Mouse (Mus musculus) midbrain, postnatal 0 days (tissue): ENCODE results near the gene Araf. TPM values are rescaled to one million over a fixed set of nuclear protein-coding genes. Genes with fewer than 3 reads are reported as not detected.

Experiments
- ATAC-seq: fragments of 200-750 bp; cut with Nextera tagmentation; 2 replicates; pipeline ENCODE4 v1.8.0; 2017; ENCODE audit warnings: moderate number of reproducible peaks, mild to moderate bottlenecking, moderate TSS enrichment, moderate library complexity; ENCODE audit not compliant: low FRiP score
- DNase-seq: peaks from one replicate; pipeline ENCODE4 v3.0.0-alpha.2; 2015; ENCODE audit warnings: low spot score
- H3K27ac ChIP-seq: fragments of 300-500 bp; sonication (generic); 2 replicates; pipeline ENCODE4 v1.5.1; 2014; ENCODE audit warnings: low read depth, mild to moderate bottlenecking, low read length, mixed read lengths
- H3K27me3 ChIP-seq: fragments of 300-500 bp; sonication (generic); 2 replicates; pipeline ENCODE4 v1.6.1; 2014; ENCODE audit warnings: low read length, control low read depth, mixed read lengths; ENCODE audit not compliant: insufficient read depth
- H3K36me3 ChIP-seq: fragments of 300-500 bp; sonication (generic); 2 replicates; pipeline ENCODE4 v1.6.1; 2014; ENCODE audit warnings: low read length, control low read depth, mixed read lengths; ENCODE audit not compliant: insufficient read depth
- H3K4me1 ChIP-seq: fragments of 300-500 bp; sonication (generic); 2 replicates; pipeline ENCODE4 v1.6.1; 2014; ENCODE audit warnings: mild to moderate bottlenecking, control low read depth, antibody characterized with exemption, low read length, mixed read lengths; ENCODE audit not compliant: insufficient read depth
- H3K4me2 ChIP-seq: fragments of 300-500 bp; sonication (generic); 2 replicates; pipeline ENCODE4 v1.6.1; 2014; ENCODE audit warnings: low read depth, mild to moderate bottlenecking, low read length, mixed read lengths; ENCODE audit not compliant: poor library complexity, severe bottlenecking
- H3K4me3 ChIP-seq: fragments of 300-500 bp; sonication (generic); 2 replicates; pipeline ENCODE4 v1.5.1; 2014; ENCODE audit warnings: low read depth, mild to moderate bottlenecking, low read length, moderate library complexity
- H3K9ac ChIP-seq: fragments of 300-500 bp; sonication (generic); replicated peaks from 2 replicates; pipeline ENCODE4 v1.6.1; 2014; ENCODE audit warnings: mild to moderate bottlenecking, low read length, moderate library complexity, mixed read lengths; ENCODE audit not compliant: poor library complexity, severe bottlenecking
- H3K9me3 ChIP-seq: fragments of 300-500 bp; sonication (generic); 2 replicates; pipeline ENCODE4 v1.6.1; 2016; ENCODE audit warnings: low read length, control low read depth
- CTCF ChIP-seq: IDR thresholded peaks from 2 replicates; pipeline ENCODE4 v1.5.1; 2016; ENCODE audit warnings: antibody characterized with exemption, mild to moderate bottlenecking
- WGBS: fragments of 180-500 bp; shearing (Covaris S2); extraction: QIAGEN DNeasy Blood & Tissue Kit; methylation state at CpG from one replicate; pipeline ENCODE4 v1.1.7; 2014; 5-methylcytosine and 5-hydroxymethylcytosine counted together
- polyA plus RNA-seq: library from polyadenylated mRNA; unstranded; fragments of >200 nt; fragmentation: Nextera tagmentation; extraction: Ambion mirVana; gene quantifications from 2 replicates; pipeline ENCODE4 v1.2.1, GENCODE M21; 2015
- total RNA-seq: library from RNA; depleted of rRNA; stranded (reverse); fragments of >200 nt; gene quantifications from 2 replicates; pipeline ENCODE4 v1.2.3, GENCODE M21; 2014; rRNA removed

Gene Araf
- total RNA-seq (262 and 315 TPM in 2 replicates), polyA plus RNA-seq (424 and 456 TPM in 2 replicates)

DNA sequence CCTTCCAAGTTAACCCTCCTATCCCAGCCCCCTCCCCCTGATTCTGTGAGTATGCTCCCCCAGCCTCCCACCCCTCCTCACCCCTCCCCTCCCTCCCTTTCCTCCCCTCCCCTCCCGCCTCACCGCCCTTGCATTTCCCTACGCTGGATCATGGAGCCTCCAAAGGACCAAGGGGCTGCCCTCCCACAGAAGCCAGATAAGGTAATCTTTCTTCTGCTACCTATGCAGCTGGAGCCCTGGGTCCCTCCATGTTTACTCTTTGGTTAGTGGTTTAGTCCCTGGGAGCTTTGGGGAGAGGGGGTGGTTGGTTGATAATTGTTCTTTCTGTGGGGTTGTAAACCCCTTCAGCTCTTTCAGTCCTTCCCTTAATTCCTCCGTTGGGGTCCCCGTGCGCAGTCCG is at the start of gene Araf:
Araf (plus strand) TSS at position 134 of the 400 bp plus-strand sequence.
- peak within 1 kb of the TSS; percentile 49 for H3K4me2 ChIP-seq
- no peaks in the 10 kb centered on the region for H3K9me3 ChIP-seq
- no peaks in the 10 kb centered on the region for H3K27me3 ChIP-seq
- H3K4me1 ChIP-seq: no peaks in the 10 kb centered on the region
- no peaks in the 10 kb centered on the region for H3K36me3 ChIP-seq
- H3K9ac ChIP-seq: peak within 1 kb of the TSS; percentile 59
- DNase-seq (peak; percentile 16), ATAC-seq (peak; percentile 72)
- TF ChIP-seq CTCF: no peak
- WGBS: 13% methylated on average over 4 of the region's 7 CpGs
- peak within 1 kb of the TSS; percentile 41 for H3K4me3 ChIP-seq
- H3K27ac ChIP-seq: peak within 1 kb of the TSS; percentile 87

GRCm38 (mm10) chrX:20748829-20749228 is 48.8 kb upstream of the Araf start:
- no peaks in the 10 kb centered on the region for H3K4me1 ChIP-seq
- WGBS: 87% methylated on average over 2 of the region's 2 CpGs
- H3K9me3 ChIP-seq: no peaks in the 10 kb centered on the region; the same call in 1 of the 2 replicates
- no peaks in the 10 kb centered on the region for H3K27me3 ChIP-seq
- H3K9ac ChIP-seq: no peak overlapping the region
- H3K36me3 ChIP-seq: no peaks in the 10 kb centered on the region
- H3K27ac ChIP-seq: no peak overlapping the region
- no peak overlapping the region for H3K4me2 ChIP-seq
- H3K4me3 ChIP-seq: no peak overlapping the region
- no peak for DNase-seq
- no peak for TF ChIP-seq CTCF
- ATAC-seq: no peak

DNA sequence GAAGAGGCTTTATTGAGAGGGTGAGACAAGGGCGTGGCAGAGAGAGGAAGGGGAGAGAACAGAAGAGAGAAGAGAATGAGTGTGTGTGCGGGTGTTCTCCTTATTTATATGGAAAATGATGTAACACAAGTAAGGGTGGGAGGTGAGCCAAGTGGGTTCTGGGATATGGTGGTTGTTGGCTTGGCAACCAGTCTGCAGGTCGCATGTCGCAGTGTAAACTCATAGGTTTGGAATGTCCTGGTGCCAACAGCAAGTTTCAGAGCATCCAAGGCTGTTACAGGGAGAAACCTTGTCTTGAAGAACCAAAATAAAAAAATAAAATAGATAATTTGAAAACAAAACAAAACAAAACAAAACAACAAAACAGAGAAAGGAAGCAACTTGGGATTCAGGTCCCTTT is 36.4 kb upstream of the Araf start:
- no peaks in the 10 kb centered on the region for H3K4me1 ChIP-seq
- H3K27me3 ChIP-seq: no peaks in the 10 kb centered on the region
- no peak overlapping the region for H3K9ac ChIP-seq
- DNase-seq (no peak), ATAC-seq (no peak)
- H3K4me2 ChIP-seq: no peak overlapping the region
- no peak overlapping the region for H3K27ac ChIP-seq
- TF ChIP-seq CTCF: no peak
- WGBS: 86% methylated on average over 4 of the region's 4 CpGs
- H3K9me3 ChIP-seq: no peaks in the 10 kb centered on the region
- no peaks in the 10 kb centered on the region for H3K36me3 ChIP-seq
- H3K4me3 ChIP-seq: no peak overlapping the region

DNA sequence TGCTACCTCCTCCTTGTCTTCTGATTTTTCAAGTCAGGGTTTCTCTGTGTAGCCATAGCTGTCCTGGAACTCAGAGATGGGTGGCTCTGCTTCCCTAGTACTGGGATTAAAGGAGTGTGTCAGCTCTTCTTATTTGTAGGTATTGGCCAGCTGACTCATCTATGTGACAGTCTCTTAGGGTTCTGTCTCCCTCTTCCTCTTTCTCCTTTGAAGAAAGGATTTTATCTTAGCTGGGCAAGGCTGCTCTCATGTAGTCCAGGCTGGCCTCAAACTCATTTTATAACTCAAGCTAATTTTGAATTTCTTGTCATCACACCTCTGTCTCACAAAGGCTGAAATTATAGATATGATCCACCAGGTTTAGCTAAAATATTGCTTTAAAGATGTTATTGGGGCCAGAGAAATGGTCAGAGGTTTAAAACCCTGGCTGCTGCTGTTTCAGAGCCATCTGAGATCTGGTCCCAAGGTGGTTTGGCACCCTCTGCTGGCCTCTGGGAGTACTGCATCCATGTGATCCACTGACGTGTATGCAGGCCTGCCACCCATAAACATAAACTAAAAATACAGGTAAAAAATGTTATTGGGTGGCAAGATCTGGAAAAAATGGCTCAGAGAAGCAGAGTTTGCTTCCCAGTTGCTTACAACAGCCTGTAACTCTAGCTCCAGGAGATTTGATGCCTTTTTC is 26.8 kb upstream of the Araf start:
- WGBS: 8% methylated on average over 1 of the region's 1 CpGs
- peak; percentile 86 for TF ChIP-seq CTCF
- H3K9ac ChIP-seq: no peak overlapping the region
- DNase-seq (peak; percentile 76), ATAC-seq (no peak)
- H3K9me3 ChIP-seq: no peaks in the 10 kb centered on the region
- no peak overlapping the region for H3K27ac ChIP-seq
- no peak overlapping the region for H3K4me2 ChIP-seq
- H3K27me3 ChIP-seq: no peaks in the 10 kb centered on the region
- H3K36me3 ChIP-seq: no peaks in the 10 kb centered on the region
- H3K4me3 ChIP-seq: no peak overlapping the region
- no peaks in the 10 kb centered on the region for H3K4me1 ChIP-seq

- WGBS: 61% methylated on average over 2 of the region's 2 CpGs
- H3K9ac ChIP-seq: no peak overlapping the region
These were observed 25.9 kb upstream of the Araf start for GRCm38 (mm10) chrX:20771666-20772065.

DNA sequence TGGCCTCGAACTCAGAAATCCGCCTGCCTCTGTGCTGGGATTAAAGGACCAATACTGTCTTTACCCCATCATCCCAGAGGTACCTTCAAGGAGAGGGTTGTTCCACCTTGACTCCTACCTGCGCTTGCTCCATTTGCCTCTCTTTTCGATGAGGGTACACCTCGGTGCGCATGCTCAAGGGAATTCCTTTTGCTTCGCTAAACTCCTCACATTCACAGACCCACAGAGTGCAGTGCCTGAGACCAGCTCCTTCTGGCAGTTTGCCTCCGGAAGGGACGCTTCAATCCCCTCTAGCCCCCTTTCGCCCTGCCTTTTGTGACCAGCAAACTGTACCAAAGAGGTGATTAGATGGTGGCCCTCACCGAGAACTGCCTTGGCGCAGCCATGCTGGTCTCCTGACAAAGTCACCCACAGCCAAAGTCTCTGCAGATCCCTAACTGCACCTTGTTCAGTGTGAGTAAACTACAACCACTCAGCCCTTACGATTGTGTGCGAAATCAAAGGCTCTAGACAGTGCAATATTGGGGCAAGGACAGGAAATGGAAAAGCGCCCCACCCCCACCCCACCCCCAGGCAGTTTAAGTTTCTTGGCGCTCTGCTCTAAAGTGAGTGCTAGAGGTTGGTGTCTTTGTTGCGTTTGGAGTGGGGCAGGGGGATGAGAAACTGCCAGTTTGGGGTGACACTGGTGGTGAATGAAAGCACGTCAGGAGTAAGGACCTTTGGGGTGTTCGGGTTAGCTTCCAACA is 22.2 kb upstream of the Araf start:
- no peak for TF ChIP-seq CTCF
- ATAC-seq: no peak
- Histone ChIP-seq H3K4me3 (no peak overlapping the region), H3K36me3 (no peaks in the 10 kb centered on the region), H3K4me1 (no peaks in the 10 kb centered on the region), H3K27me3 (no peaks in the 10 kb centered on the region), H3K9me3 (no peaks in the 10 kb centered on the region), H3K4me2 (no peak overlapping the region), H3K9ac (no peak overlapping the region), H3K27ac (no peak overlapping the region)
- WGBS: 62% methylated on average over 19 of the region's 19 CpGs
- no peak for DNase-seq

More at GRCm38 (mm10) chrX:20771666-20772065, 25.9 kb upstream of the Araf start:
- TF ChIP-seq CTCF: no peak
- H3K4me1 ChIP-seq: no peaks in the 10 kb centered on the region
- ATAC-seq (no peak), DNase-seq (no peak)
- no peak overlapping the region for H3K4me2 ChIP-seq
- no peaks in the 10 kb centered on the region for H3K27me3 ChIP-seq
- no peaks in the 10 kb centered on the region for H3K36me3 ChIP-seq
- no peak overlapping the region for H3K27ac ChIP-seq
- no peak overlapping the region for H3K4me3 ChIP-seq
- H3K9me3 ChIP-seq: no peaks in the 10 kb centered on the region
